Comparison of ENCODE assay signal across 28 mouse cellular contexts in the genomic region with DNA sequence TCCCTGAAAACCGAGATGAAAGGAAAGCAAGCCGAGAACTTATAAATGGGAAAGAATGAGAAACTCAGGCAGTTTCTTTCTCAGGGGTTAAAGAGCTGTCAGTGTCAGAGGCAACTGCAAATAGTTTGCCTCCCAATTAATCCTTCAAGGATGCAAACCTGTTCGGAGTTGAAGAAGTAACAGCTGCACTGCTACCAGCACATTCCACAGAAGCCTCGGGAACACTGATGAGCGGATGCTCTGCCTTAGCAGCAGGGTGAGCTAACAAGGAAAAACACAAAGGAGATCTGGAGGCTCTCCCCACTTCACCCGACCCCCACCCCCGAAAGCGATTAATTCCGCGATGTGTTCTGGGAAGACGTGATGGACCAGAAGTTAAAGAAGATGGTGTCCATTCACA.
DNase-seq lines count a peak whose midpoint lies in the region; ATAC-seq and TF ChIP-seq lines count a peak whose summit lies in the region.
"Had no signal": no experiment of that assay in that cellular context is flagged by ENCODE, and none has a peak within 500 bp of the region (broad histone marks: within the 10 kb centered on the region; RNA-seq: fewer than 3 reads in every experiment).

No protein-coding gene starts in this region.

- H3K36me3 ChIP-seq in forebrain, embryonic 13.5 days (ENCODE audit: poor library complexity, severe bottlenecking): no peaks in the 10 kb centered on the region
- H3K36me3 ChIP-seq in forebrain, embryonic 15.5 days: no peaks in the 10 kb centered on the region
- no peaks in the 10 kb centered on the region for H3K36me3 ChIP-seq in limb, embryonic 10.5 days
- H3K36me3 ChIP-seq in myocyte (ENCODE audit: control insufficient read depth, insufficient read depth): no peaks in the 10 kb centered on the region
- H3K36me3 ChIP-seq: hindbrain, embryonic 13.5 days; kidney, embryonic 15.5 days; liver, embryonic 12.5 days; midbrain, embryonic 12.5 days; neural tube, embryonic 13.5 days had no signal

- peak overlapping the region; percentile 14; the same call in 1 of the 2 replicates for H3K4me2 ChIP-seq in forebrain, embryonic 13.5 days
- no peak overlapping the region for H3K4me2 ChIP-seq in forebrain, embryonic 15.5 days (replicated peaks)
- H3K4me2 ChIP-seq in myocyte (ENCODE audit: low read depth): no peak overlapping the region
- H3K4me2 ChIP-seq: heart, embryonic 11.5 days; hindbrain, embryonic 13.5 days; kidney, embryonic 15.5 days; liver, embryonic 12.5 days; midbrain, embryonic 12.5 days; neural tube, embryonic 13.5 days had no signal

- H3K9ac ChIP-seq in forebrain, embryonic 13.5 days: no peak overlapping the region
- H3K9ac ChIP-seq in forebrain, embryonic 15.5 days (replicated peaks): no peak overlapping the region
- H3K9ac ChIP-seq: hindbrain, embryonic 13.5 days; kidney, embryonic 15.5 days; liver, embryonic 12.5 days; liver, postnatal 0 days; midbrain, embryonic 12.5 days; neural tube, embryonic 13.5 days had no signal

- H3K79me2 ChIP-seq in myocyte (ENCODE audit: control insufficient read depth, insufficient read depth): no peaks in the 10 kb centered on the region

- no peak overlapping the region for H3K4me3 ChIP-seq in forebrain, embryonic 13.5 days
- no peak overlapping the region for H3K4me3 ChIP-seq in forebrain, embryonic 15.5 days
- no peak overlapping the region for H3K4me3 ChIP-seq in limb, embryonic 10.5 days
- no peak overlapping the region for H3K4me3 ChIP-seq in myocyte
- H3K4me3 ChIP-seq: hindbrain, embryonic 13.5 days; kidney, embryonic 15.5 days; liver, embryonic 12.5 days; midbrain, embryonic 12.5 days; neural tube, embryonic 13.5 days had no signal

- no peaks in the 10 kb centered on the region for H3K9me3 ChIP-seq in forebrain, embryonic 13.5 days (replicated peaks)
- H3K9me3 ChIP-seq in forebrain, embryonic 15.5 days: no peaks in the 10 kb centered on the region
- no peaks in the 10 kb centered on the region for H3K9me3 ChIP-seq in limb, embryonic 10.5 days (replicated peaks)
- H3K9me3 ChIP-seq: hindbrain, embryonic 13.5 days; kidney, embryonic 15.5 days; liver, embryonic 12.5 days; midbrain, embryonic 12.5 days; neural tube, embryonic 13.5 days had no signal

- 13% methylated on average over 11 of the region's 11 CpGs for WGBS in forebrain, embryonic 13.5 days
- WGBS in forebrain, embryonic 15.5 days: 14% methylated on average over 11 of the region's 11 CpGs
- 50% methylated on average over 11 of the region's 11 CpGs for WGBS in limb, embryonic 10.5 days

- ATAC-seq in forebrain, embryonic 13.5 days: no peak
- no peak for ATAC-seq in forebrain, embryonic 15.5 days (replicated peaks)
- ATAC-seq: liver, embryonic 12.5 days; liver, postnatal 0 days; Patski had no signal

- DNase-seq in retina, embryonic 14.5 days (ENCODE audit: low spot score): peak; percentile 35
- DNase-seq in retina, postnatal 1 day: no peak
- peak; percentile 30 for DNase-seq in limb, embryonic 10.5 days (ENCODE audit: low spot score)
- DNase-seq in adrenal gland, adult 18-20 months (ENCODE audit: low spot score in 2 of 2): no peak
- DNase-seq in urinary bladder, postnatal 10 days (ENCODE audit: low spot score): no peak
- DNase-seq: adrenal gland, postnatal 25 days; cerebellum, adult 18-20 months; cerebellum, postnatal 14 days; gastrocnemius, postnatal 25 days; heart, adult 18-20 months; heart, postnatal 4 days; kidney, adult 11 months; kidney, postnatal 36 days; left cerebral cortex, postnatal 4 days; liver, postnatal 0 days; right cerebral cortex, postnatal 25 days; spleen, adult 18-20 months; thymus, postnatal 14 days had no signal

- H3K27ac ChIP-seq in forebrain, embryonic 13.5 days: no peak overlapping the region
- no peak overlapping the region for H3K27ac ChIP-seq in forebrain, embryonic 15.5 days (replicated peaks)
- H3K27ac ChIP-seq in limb, embryonic 10.5 days: peak overlapping the region; percentile 57
- H3K27ac ChIP-seq: hindbrain, embryonic 13.5 days; kidney, embryonic 15.5 days; liver, embryonic 12.5 days; midbrain, embryonic 12.5 days; neural tube, embryonic 13.5 days had no signal

- H3K4me1 ChIP-seq in forebrain, embryonic 13.5 days: peaks cover 10% of the 10 kb centered on the region; the same call in 1 of the 2 replicates
- no peaks in the 10 kb centered on the region for H3K4me1 ChIP-seq in forebrain, embryonic 15.5 days
- H3K4me1 ChIP-seq in limb, embryonic 10.5 days: peaks cover 67% of the 10 kb centered on the region
- H3K4me1 ChIP-seq: hindbrain, embryonic 13.5 days; liver, embryonic 12.5 days; neural tube, embryonic 13.5 days had no signal

- no peaks in the 10 kb centered on the region for H3K27me3 ChIP-seq in forebrain, embryonic 13.5 days
- H3K27me3 ChIP-seq in forebrain, embryonic 15.5 days: no peaks in the 10 kb centered on the region
- no peaks in the 10 kb centered on the region for H3K27me3 ChIP-seq in limb, embryonic 10.5 days (ENCODE audit: low read depth, poor library complexity, severe bottlenecking)
- no peaks in the 10 kb centered on the region for H3K27me3 ChIP-seq in myocyte (ENCODE audit: control insufficient read depth, insufficient read depth, insufficient read length)
- H3K27me3 ChIP-seq: hindbrain, embryonic 13.5 days; kidney, embryonic 15.5 days; liver, embryonic 12.5 days; midbrain, embryonic 12.5 days; neural tube, embryonic 13.5 days; Patski had no signal

- no peak for TF ChIP-seq POLR2A in myocyte (IDR thresholded peaks at IDR 0.05; ENCODE audit: insufficient read length, low read depth)

- H3ac ChIP-seq in myocyte (ENCODE audit: control insufficient read depth, insufficient read length): no peak overlapping the region

TF ChIP-seq in myocyte, 11 proteins besides CTCF, POLR2A, EP300 and RAD21:
- TF ChIP-seq MYOD1 (IDR thresholded peaks at IDR 0.05; ENCODE audit: control insufficient read depth in 1 of 3, insufficient read length in 2 of 3, low read depth in 2 of 3) (peak in 2 of 3 experiments; percentile 66 to 83), TCF3 (IDR thresholded peaks at IDR 0.05; ENCODE audit: insufficient read length, low read depth) (peak; percentile 46), MYOG (IDR thresholded peaks at IDR 0.05; ENCODE audit: control insufficient read depth in 1 of 3, insufficient read depth in 1 of 3, insufficient read length in 2 of 3, low read depth in 2 of 3) (peak in 2 of 3 experiments; percentile 61 to 83), REST (IDR thresholded peaks at IDR 0.05; ENCODE audit: insufficient read depth, insufficient read length) (no peak), POLR2AphosphoS2 (IDR thresholded peaks at IDR 0.05; ENCODE audit: insufficient read length, low read depth) (no peak), SRF (IDR thresholded peaks at IDR 0.05; ENCODE audit: control insufficient read depth, insufficient read length, low read depth) (no peak), TCF12 (IDR thresholded peaks at IDR 0.05; ENCODE audit: insufficient read depth, poor library complexity, severe bottlenecking) (peak; percentile 67)

Comparison
In these comparisons a context has a peak if more than half of its experiments do, and no peak if none do; other contexts are left out.
1. DNase-seq: peak in retina, embryonic 14.5 days (single experiment) and limb, embryonic 10.5 days (single experiment); none in retina, postnatal 1 day (single experiment), adrenal gland, adult 18-20 months (0 of 2) and urinary bladder, postnatal 10 days (single experiment).